Mouse (Mus musculus) gastrocnemius, postnatal 14 days (tissue): Measurements from ENCODE around the gene Zfp746. TPM values are rescaled to one million over a fixed set of nuclear protein-coding genes. Genes with fewer than 3 reads are reported as not detected.

Source experiments
- DNase-seq: peaks from one replicate; pipeline ENCODE4 v3.0.0; 2021; ENCODE audit warnings: mixed read lengths
- intact Hi-C: fragments of 180-260 bp; cut with DNase I; formaldehyde crosslinking; loops from one replicate; pipeline ENCODE4 v1.15.1; 2025; ENCODE audit warnings: low total_unique reads
- microRNA-seq, 2 experiments: library from miRNA; unstranded; fragments of <30 nt; microRNA quantifications; one replicate each; pipeline ENCODE4 v1.2.0; 2021
- total RNA-seq, 2 experiments: library from RNA; stranded (reverse); gene quantifications; 2 replicates each; pipeline ENCODE4 v1.2.3; 2021

The Zfp746 gene
- total RNA-seq, 2 experiments from 2014 or later = 10.3 to 10.6 TPM

DNA sequence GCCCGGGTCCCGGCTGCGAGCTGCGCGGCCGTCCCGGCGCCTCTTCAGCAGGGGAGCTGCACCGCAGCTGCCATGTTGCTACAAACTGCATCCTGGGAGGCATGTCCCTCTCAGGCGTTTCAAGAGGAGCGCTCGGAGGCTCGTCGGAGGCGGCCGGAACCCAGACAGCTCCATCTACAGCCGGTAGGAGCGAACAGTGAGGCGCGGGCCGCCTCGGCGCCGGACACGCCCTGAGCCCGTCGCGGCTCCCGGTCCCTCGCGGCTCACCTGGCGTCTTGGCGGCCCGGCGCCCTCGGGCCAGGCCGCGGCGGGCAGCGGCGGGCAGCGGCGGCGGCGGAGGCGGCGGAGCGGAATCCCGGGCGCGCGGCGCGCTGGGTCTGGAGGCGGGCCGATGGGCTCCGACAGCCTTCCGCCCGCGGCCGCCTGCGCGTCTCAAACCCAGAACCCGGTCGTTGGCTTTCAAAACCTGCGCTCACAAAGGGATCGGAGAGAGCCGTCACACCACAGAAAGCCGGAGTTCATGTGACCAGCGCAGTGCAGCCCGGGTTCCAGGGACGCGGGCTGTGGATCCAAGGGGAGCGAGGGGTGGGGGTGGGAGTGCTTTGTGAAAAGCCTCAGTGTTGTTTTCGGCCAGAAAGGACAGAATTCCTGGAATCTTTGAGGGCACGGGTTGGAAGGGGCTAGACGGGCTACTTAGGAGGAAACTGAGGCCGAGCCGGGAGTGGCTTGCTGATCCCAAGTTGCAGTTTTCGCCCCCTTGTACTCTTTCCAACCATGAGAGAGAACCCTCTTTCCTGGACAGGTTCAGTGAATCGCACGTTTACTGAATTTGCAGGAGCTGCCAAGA, 37.7 kb downstream of the Zfp746 start, which contains the start of gene Zfp777:
Gene Zfp777, minus strand, starts transcription at position 486 of the 847 bp plus-strand sequence.
- intact Hi-C loops = no loop called here
- peak; percentile 88 for DNase-seq

DNA sequence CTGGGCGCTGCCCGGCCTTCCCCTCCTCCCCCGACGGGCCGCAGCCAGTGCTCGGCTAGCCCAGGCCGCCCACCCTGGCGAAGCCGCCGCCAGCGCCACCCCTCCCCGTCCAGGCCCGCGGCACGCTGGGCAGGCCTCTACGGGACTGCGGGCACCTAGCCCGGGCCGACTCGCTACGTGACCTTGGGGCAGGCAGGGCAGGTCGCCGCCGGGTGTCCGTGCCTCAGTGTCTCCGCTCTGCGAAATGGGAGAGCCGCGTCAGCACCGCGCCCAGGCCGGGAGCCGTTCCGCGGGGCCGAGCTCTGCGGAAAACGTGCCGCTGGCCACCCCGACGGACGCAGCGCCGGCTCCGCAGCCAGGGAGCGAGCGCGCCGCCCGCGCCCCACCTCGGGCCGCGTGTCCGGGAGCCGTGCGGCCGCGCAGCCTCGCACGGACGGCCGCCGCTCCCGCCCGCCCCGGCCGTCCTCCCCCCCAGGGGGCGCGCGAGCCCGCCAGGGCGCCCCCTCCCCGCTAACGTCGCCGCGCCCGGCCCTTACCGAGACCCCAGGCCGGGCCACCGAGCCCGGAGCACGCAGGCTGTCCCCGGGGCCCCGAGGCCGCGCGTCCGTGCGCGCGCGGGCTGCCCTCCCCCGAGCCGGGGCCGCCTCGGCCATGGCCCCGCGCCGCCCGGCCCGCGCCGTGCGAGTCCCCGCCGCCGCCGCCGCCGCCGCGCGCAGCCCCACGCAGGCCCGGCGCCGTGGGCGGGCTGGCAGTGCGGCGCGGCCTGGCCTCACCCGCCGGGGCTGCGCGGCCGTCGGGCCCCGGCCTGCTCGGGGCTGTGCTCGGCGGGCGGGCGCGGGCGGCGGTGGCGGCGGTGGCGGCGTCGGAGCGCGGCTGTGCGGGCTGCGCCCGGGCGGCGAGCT, 38.7 kb downstream of the Zfp746 start:
- peak; percentile 50 for DNase-seq
- intact Hi-C loops = no loop called here

DNA sequence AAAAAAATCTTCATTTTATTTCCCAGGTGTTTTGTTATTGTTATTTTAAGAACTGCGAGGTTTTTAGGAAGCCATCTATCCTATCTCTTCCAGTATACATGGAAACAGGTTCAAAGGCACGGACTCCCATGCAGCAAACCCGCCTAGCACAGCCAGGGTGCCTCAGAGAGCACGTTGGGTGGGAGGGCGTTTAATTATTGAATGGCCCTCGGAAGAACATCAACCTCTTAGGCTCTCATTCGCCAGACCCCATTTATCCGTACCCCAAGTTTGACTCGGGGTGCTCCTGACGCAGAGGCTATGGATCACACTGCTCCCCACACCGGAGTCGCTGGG, 39.3 kb downstream of the Zfp746 start:
- DNase-seq = no peak
- intact Hi-C loops = no loop called here

DNA sequence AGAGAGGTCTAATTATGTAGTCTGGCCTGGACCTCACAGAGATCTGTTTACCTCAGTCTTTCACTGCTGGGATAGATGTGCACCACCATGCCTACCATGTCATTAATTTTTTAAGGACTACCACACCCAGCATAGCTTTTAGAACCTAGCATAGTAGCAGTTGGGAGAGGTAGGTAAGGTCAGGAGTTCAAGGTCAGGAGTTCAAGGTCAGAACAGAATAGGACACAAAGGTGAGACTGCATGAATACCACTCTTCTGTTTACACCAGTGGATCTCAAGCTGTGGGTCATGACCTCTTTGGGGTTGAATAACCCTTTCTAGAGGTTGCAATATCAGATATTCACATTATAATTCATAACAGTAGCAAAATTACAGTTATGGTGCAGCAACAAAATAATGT, 53.7 kb downstream of the Zfp746 start:
- intact Hi-C loops = no loop called here
- no peak for DNase-seq

DNA sequence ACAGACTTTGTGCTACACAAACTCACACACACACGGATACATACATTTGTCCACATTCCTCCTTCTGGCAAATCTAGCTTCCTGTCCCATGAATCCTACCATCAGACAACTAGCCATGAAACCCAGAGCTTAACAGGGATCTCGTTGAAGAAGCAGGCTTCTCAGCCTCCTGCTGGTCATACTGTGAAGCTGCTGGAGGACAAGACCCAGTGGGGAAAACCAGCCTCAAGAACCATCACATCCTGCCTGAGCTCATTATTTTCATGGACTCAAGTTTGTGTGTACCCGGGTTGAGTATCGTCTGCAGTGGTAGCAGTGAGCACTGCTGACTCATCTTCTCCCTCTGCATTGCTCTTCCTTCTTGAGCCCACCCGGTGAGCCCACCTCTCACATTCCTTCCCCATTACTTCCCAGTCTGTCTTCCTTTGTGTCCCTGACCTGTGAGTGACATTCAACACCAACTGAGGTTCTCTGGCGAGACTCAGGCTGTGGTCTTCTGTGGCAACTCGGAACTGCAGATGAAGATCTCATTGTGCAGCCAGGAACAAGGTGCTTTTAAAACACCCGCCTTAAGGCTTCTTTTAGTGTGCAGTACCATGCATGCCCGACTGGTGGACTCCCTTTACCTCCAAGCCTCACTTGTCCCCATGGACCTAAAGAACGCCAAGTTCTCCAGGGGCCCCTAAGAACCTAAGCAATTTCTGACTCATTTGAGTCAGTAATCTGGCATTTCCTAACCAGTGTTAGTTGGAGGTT, 60.3 kb downstream of the Zfp746 start:
- intact Hi-C loops = no loop called here
- no peak for DNase-seq

DNA sequence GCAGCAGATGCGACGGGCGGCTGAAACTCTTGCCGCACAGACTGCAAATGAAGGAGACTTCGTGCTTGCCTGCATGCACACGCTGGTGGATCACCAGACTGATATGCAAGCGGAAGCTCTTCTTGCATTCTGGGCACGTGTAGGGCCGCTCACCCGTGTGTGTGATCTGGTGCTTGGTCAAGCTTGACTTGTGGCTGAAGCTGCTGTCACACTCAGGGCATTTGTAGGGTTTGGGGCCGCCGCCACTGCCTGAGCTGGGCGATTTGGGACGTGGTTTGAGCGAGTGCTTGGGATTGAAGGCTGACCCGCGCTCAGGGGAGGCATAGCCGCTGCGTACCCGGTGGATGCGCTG, 61.4 kb downstream of the Zfp746 start:
- intact Hi-C loops = no loop called here
- DNase-seq = no peak

DNA sequence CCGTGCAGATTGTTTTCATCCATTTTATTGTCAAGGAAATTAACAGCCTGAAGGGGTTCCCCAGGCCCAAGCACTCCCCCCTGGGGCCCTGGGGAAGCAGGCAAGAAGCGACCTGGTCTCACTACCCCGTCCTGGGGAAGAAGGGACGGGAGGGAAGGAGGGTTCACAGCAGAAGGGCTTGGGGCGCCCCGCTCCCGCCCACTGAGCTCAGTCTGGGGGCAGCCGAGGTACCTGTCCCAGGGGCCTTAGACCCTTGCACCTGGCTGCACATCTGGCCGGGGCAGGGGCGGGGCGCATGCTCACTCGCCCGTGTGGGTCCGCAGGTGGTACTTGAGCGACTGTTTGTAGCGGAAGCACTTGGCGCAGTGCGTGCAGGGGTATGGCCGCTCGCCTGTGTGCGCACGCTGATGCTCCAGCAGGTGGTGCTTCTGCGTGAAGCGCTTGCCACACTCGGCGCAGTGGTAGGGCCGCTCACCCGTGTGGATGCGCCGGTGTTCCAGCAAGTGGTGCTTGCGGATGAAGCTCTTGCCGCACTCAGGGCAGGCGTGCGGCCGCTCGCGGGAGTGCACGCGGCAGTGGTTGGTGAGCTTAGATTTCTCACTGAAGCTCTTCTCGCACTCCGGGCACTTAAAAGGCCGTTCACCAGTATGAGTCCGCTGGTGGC, 61.9 kb downstream of the Zfp746 start:
- DNase-seq = no peak
- intact Hi-C loops = no loop called here

DNA sequence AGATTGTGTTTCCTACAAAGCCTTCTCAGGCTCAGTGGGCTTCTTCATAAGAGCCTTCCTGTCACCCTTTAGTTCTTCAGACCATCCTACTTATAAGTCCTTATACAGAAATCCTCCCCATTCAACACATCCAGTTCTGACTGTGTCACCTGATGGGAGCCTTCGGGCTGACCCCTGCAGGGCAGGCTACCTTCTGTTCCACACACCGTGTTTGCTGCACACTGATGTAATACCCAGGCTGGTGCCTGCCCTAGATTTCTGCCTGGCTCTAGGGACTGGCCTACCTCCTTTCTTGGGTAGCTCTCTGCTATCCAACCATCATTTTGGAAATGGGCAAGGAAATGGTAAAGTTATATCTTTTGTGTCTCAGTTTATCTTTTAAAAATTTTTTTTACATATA, 63.7 kb downstream of the Zfp746 start:
- no peak for DNase-seq
- intact Hi-C loops = no loop called here

DNA sequence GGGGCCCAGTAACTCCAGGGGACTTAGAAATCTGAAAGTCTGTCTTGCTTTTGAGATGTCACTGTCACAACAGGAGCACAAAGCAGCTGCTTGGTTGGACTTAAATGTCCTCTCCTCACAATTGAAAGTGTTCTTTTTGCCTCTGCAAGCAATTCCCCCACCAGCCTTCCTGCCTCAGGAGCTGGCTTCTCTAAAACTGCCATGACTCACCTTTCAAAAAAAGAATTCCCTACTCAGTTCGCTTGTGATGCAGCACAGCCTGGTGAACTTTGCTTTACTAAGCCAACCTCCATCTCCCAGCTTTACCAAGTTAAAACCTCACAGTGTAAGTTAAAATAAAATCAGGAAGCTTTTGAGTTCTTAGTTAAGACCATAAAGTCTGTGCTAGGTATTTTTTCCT, 64.7 kb downstream of the Zfp746 start:
- intact Hi-C loops = no loop called here
- DNase-seq = no peak

DNA sequence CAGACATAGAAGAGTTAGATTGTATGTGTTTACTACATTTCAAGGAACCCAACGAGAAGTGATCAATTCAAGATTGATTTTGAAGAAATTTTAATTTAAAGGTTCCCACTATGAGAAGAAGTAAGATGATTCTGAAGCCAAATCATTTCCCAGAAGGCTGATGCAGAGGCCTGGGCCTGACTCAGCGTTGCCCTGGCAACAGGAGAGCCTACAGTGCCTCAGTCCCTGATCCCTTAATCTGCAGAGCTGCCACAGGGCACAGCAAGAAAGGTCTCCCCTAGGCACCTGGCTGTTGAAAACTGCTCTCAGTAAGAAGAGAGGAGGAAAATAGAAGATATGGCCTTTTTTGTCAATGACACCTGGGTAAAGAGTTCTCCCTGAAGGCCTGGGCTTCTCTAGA, 66.4 kb downstream of the Zfp746 start:
- intact Hi-C loops = no loop called here

DNA sequence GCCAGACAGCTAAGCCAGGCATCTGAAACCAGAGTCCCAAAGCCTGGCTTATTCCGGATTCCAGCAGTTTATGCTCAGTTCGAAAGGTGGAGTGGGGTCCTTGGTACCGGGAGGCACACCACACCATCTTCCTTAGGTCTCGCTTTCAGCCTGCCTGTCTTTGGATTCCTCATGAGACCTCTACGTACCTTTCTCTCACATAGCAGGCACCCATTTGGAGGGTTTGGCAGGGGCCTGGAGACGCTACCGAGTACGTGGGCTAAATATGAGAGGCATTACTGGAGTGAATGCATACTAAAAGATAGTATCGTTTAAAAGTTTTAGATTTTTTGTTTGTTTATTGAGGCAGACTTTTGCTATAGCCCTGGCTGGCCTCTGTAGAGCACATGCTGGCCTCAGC, 69.6 kb downstream of the Zfp746 start:
- intact Hi-C loops = no loop called here
- DNase-seq = no peak

More for the DNA sequence above, 66.4 kb downstream of the Zfp746 start:
- no peak for DNase-seq

DNA sequence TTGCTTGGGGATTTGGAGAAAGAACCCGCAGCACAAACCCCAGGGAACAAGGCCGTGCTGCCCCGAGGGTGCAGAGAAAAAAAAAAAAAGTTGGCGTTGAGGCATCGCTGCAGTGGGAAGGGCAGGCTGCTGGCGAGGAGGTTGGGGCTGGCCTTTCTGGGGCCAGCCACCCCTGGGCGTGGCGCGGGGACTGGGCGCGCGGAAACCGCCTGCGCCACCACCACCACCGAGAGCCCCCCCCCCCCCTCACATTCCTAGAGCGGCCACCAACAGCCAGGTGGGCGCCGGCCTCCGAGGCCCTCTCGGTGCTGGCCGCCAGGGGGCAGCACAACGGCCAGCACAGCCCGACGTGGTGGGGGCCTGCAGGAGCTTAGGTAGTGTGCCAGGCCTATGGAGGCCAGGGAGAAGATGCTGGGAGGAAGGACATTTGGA, 70.3 kb downstream of the Zfp746 start:
- intact Hi-C loops = no loop called here
- peak; percentile 73 for DNase-seq

Small RNAs within 50 kb of the gene (microRNA-seq; reads per million reads assigned to microRNA genes)
- gene Gm24563 = 0 to 0.96 reads per million in 2 experiments

Other genes with a start within 250 kb of the Zfp746 start
- gene Zfp282, start 209.4 kb downstream of the Zfp746 start, total RNA-seq = 1 to 10 TPM; 7.4 to 7.5 TPM
- 1 to 10 TPM; 7.8 to 8.8 TPM for gene Zfp212, start 166.1 kb downstream of the Zfp746 start, total RNA-seq
- 1 to 10 TPM; 3.8 to 4.0 TPM for gene Zfp956, start 133.2 kb downstream of the Zfp746 start, total RNA-seq
- gene Zfp777, start 37.7 kb downstream of the Zfp746 start, total RNA-seq = 10 to 100 TPM; 14.3 to 14.5 TPM